Mouse (Mus musculus): ENCODE results near the gene Izumo4.

DNA sequence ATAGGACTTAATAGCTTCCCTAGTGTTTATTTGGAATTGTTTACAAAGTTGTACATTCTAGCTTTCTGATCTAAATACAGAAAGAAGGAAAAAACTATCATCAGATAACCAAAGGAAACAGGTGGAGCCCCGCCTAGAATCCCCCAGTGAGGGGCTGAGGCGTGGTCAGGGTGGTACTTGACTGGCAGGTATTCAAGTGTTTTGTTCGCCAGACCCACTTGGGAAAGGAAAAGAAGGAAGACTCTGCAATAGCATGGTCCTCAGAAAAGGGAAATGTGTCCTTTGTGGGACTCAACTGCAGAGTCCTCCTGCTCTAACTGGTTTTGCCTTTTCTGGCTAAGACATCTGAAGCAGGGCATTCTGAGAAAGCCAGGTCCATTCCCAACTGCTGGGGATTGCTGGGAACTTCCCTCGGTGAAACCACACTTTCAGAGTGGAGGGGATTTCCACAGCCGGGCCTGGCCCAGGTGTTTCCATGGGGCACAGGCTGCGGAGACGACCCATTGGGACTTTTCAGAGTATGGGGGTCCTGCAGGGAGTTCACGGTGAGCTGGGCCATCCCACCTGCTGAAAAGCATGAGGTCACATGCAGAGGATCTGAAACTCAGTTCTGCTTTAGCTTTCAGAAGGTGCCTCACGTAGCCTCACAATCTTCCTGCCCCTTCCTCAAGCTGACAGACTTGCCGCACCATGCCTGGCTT is 6.0 kb upstream of the Izumo4 start:
- TF ChIP-seq CTCF (IDR thresholded peaks at IDR 0.05; ENCODE audit: low read depth, low read length) = no peak
- no peak for TF ChIP-seq POLR2A (IDR thresholded peaks at IDR 0.05; ENCODE audit: extremely low read depth, insufficient read depth, low read length)

Data from liver, adult 2 months (tissue).